Mouse (Mus musculus): ENCODE results near the gene Phb2.
A peak's percentile ranks its signal among the peaks of the same experiment; 100 is the strongest.

The Phb2 gene

DNA sequence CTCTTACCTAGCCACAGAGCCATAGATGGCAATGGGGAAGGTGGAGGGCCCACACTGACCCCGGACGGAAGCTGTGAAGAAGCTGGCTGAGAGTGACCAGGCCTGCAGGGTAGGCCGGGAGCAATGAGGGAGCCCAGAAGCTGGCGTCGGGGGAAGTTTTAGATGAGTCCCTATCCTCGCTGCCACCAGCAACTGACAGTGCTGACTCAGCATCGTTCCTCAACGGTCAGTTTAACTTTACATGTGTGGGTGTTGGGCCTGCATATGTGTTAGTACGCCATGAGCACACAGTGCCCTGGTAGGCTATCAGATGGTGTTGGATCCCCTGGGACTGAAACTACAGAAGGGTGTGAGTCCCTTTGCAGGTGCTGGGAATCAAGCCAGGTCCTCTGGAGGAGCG, 12.3 kb downstream of the Phb2 start:
- Histone ChIP-seq H3K36me3 (ENCODE audit: control insufficient read depth, insufficient read depth, low read length, poor library complexity, severe bottlenecking) (peaks cover 42% of the 10 kb centered on the region), H3K27me3 (ENCODE audit: control insufficient read depth, insufficient read depth, low read length, poor library complexity, severe bottlenecking) (no peaks in the 10 kb centered on the region)
- DNase-seq (ENCODE audit: low read depth, low spot score) = no peak

DNA sequence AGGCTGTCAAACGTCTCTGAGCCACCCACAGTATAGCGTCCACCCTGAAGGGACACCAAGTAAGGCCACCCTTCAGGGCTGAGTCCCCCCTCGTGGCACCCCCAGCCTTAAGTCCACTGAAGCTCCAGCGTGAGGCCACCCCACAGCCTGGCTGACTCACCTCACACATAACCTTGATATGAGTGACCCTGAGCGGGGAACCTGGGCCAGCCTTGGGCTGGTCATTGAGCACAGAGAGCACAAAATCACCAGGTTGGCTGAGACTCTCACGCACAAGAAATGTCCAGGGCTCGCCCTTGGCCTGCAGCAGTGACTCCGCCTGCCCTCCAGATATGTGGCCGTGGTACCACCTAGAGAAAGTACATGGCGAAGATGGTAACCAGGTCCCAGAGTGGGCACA, 16.5 kb downstream of the Phb2 start:
- Histone ChIP-seq H3K27me3 (ENCODE audit: control insufficient read depth, insufficient read depth, low read length, poor library complexity, severe bottlenecking) (no peaks in the 10 kb centered on the region), H3K36me3 (ENCODE audit: control insufficient read depth, insufficient read depth, low read length, poor library complexity, severe bottlenecking) (peaks cover 44% of the 10 kb centered on the region)
- no peak for DNase-seq (ENCODE audit: low read depth, low spot score)

DNA sequence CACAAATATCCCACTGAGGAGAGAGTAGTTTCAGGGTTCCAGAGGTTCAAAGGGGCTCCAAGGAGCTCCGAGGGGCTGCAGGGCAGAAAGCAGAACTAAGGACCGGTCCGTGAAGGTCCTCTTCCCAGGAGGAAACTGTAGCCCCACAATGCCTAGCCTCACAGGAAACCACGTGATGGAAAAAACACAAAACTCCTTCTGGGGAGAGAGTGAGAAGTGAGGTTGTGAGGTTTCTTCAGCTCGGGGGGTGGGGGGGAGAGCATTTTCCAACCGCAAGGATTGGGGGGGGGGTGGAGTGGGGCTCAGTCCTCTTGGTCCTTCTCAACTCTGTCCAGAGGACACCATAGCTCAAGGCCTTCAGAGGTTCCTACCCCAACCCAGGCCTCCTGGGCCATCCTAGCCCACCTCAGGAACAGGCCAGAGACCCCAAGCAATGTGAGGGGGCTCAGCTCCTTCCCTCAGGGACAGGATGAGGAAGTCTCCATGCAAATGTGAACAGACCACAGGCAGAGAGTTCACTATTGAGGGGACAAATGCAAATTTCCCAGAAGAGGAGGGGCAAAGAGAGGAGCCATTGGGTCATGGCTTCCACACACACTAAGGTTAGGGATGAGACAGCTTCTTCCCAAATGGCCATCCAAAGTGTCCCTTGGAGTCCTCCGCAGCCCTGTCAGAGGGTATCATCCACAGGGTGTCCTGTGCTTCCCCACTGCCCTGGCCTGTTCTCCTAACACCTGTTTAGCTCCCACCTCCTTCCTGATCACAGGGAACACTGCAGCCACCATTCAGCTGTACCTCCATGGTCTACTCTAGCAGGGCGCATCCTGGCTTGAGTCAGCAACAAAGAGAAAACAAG, 17.9 kb downstream of the Phb2 start:
- Histone ChIP-seq H3K27me3 (ENCODE audit: control insufficient read depth, insufficient read depth, low read length, poor library complexity, severe bottlenecking) (no peaks in the 10 kb centered on the region), H3K36me3 (ENCODE audit: control insufficient read depth, insufficient read depth, low read length, poor library complexity, severe bottlenecking) (peaks cover 35% of the 10 kb centered on the region)
- peak; percentile 91 for DNase-seq (ENCODE audit: low read depth, low spot score)

DNA sequence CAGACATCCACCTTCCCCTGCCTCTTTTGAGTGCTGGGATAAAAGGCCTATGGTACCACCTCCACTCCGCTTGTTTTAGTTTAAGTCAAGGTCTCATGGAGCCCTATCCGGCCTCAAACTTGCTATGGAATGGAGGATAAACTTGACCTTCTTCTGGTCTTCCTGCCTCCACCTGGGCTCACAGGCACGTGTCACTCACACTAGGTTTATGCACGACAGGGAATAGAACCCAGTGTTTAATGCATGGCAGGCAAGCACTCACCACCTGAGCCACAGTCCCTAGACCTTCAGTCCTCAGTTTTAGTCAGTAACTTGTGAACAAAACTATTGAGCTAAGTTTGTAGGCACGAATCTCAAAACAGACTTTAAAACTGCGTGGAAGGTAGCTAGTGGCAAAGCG, 18.9 kb downstream of the Phb2 start:
- no peak for DNase-seq (ENCODE audit: low read depth, low spot score)

DNA sequence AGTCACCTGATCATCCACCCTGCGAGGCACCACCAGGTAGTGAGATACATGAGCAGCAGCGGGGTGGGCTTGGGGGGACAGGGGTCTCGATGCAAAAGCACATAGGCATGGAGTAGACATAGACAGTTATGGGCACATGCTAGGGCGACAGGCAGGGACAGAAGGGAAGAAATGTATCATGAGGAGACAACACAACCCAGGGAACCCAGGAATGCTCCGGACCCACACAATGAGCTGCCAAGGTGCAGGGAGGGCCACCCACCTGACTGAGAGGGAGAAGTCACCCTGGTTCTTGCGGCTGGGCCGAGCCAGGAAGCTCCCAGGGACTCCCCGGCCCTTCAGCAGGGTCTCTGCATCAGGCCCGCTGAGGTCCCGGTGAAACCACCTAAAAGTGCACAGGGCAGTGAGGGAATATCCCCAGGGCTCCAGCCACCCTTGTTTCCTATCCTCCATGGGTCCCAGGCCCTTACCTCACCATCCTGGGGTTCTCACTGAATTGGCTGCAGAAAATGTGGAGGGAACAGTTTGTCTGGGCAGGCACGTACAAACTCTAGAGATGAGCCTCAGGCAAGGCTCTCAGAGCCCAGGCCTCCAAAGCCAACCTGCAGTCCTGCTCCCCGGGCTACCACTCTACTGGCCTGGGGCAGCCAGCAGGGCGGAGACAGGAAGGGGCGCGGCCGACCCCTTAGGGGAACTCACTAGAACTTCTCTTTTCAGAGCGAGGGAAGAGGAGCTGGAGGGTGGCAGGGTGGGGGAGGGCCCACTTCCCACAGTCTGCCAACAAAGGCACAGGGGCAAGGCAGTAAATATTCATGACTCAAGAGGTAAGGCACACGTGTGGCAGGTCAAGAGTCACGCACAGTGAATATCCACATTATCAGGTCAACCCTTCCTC, 20.6 kb downstream of the Phb2 start:
- H3K27me3 ChIP-seq (ENCODE audit: control insufficient read depth, insufficient read depth, low read length, poor library complexity, severe bottlenecking) = no peaks in the 10 kb centered on the region
- H3K36me3 ChIP-seq (ENCODE audit: control insufficient read depth, insufficient read depth, low read length, poor library complexity, severe bottlenecking) = peaks cover 22% of the 10 kb centered on the region
- DNase-seq (ENCODE audit: low read depth, low spot score) = peak; percentile 87

More for the DNA sequence above, 18.9 kb downstream of the Phb2 start:
- H3K27me3 ChIP-seq (ENCODE audit: control insufficient read depth, insufficient read depth, low read length, poor library complexity, severe bottlenecking) = no peaks in the 10 kb centered on the region
- H3K36me3 ChIP-seq (ENCODE audit: control insufficient read depth, insufficient read depth, low read length, poor library complexity, severe bottlenecking) = peaks cover 35% of the 10 kb centered on the region

DNA sequence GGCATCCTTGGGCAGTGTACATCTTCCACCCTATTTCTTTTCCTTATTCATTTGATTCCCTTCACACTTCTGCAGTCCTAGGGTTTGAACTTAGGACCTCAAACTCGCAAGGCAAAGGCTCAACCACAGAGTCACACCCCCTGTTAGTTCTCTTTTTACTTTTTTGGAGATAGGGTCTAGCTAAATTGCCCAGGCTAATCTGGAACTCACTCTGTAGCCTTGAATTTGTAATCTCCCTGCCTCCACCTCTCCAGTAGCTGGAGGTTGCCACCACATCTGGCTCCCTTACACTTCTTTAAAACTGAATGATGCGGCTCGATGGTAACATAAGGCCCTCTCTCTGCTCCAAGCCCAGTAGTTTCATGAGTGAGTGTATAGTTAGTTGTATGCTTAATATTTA, 22.3 kb downstream of the Phb2 start:
- no peak for DNase-seq (ENCODE audit: low read depth, low spot score)
- Histone ChIP-seq H3K36me3 (ENCODE audit: control insufficient read depth, insufficient read depth, low read length, poor library complexity, severe bottlenecking) (peaks cover 9% of the 10 kb centered on the region), H3K27me3 (ENCODE audit: control insufficient read depth, insufficient read depth, low read length, poor library complexity, severe bottlenecking) (no peaks in the 10 kb centered on the region)

DNA sequence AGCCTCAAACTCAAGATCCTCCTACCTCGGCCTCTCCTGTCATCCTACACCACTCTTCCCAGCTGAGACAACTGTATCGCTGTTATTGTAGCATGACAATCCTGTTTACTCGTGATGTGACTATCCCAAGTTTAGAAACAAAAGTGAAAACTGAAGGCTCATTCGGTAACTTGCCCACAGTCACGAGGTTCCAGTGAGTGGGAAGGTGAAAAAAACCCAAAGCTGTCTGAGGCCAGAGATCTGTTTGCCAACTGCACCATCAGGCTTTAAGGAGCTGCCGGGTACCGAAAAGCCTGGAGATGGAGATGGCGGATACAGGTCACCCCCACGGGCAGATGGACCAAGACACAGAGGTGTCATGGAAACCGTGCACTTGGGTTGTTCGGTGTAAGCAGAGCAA, 24.9 kb downstream of the Phb2 start:
- Histone ChIP-seq H3K36me3 (ENCODE audit: control insufficient read depth, insufficient read depth, low read length, poor library complexity, severe bottlenecking) (no peaks in the 10 kb centered on the region), H3K27me3 (ENCODE audit: control insufficient read depth, insufficient read depth, low read length, poor library complexity, severe bottlenecking) (no peaks in the 10 kb centered on the region)
- DNase-seq (ENCODE audit: low read depth, low spot score) = no peak

DNA sequence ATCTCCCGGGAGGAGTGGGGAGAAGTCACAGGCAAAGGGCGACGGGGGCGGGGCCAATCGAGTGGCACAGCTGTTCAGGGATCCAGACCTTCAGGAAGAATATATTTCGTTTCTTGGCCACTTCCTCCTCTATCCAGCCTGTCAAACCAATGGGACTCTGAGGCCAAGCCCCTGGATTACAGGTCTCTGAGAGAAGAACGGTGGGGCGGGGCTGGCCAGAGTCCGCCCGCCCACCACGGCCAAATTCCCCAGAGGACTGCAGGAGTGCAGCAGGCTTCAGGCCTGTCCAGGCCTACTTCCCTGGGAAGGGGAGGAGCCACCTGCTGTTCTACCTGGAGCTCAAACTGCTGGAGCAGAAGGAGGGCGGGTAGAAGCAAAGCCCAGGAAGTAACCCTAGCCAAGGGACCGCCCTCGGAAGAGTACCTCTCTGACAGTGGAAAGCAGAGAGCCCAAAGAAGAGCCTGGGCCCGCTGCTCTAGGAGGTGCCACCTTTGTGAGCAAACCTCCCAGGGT, 26.4 kb downstream of the Phb2 start, which contains the start of gene Ptpn6:
Ptpn6 (minus strand) TSS at position 204 of the 513 bp plus-strand sequence.
- Histone ChIP-seq H3K27me3 (ENCODE audit: control insufficient read depth, insufficient read depth, low read length, poor library complexity, severe bottlenecking) (no peaks in the 10 kb centered on the region), H3K36me3 (ENCODE audit: control insufficient read depth, insufficient read depth, low read length, poor library complexity, severe bottlenecking) (no peaks in the 10 kb centered on the region; the same call in 1 of the 2 replicates)
- DNase-seq (ENCODE audit: low read depth, low spot score) = peak; percentile 41

DNA sequence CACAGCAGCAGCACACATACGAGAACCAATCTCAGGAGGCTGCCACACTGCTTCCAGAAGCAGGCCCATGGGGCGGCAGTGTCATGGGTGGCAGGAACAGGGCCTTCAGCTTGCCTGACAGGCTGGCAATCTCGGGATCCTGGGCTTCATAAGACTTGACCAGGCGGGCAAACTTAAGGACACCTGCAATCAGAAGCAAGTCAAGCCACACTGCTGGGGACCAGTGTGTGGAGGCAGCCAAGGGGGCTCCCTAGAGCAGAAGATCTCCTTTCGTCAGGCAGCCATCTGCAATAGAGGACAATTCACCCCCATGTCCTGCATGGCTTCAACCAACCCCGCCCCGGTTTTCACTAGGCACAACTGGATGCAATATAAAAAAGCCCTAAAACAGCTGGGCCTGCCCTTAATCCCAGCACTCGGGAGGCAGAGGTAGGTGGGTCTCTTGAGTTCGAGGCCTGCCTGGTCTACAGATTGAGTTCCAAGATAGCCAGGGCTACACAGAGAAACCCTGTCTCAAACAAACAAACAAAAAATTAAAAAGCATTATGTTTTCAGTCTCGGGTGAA, 27.2 kb downstream of the Phb2 start:
- H3K27me3 ChIP-seq (ENCODE audit: control insufficient read depth, insufficient read depth, low read length, poor library complexity, severe bottlenecking) = no peaks in the 10 kb centered on the region
- no peak for DNase-seq (ENCODE audit: low read depth, low spot score)
- H3K36me3 ChIP-seq (ENCODE audit: control insufficient read depth, insufficient read depth, low read length, poor library complexity, severe bottlenecking) = no peaks in the 10 kb centered on the region; the same call in 1 of the 2 replicates

DNA sequence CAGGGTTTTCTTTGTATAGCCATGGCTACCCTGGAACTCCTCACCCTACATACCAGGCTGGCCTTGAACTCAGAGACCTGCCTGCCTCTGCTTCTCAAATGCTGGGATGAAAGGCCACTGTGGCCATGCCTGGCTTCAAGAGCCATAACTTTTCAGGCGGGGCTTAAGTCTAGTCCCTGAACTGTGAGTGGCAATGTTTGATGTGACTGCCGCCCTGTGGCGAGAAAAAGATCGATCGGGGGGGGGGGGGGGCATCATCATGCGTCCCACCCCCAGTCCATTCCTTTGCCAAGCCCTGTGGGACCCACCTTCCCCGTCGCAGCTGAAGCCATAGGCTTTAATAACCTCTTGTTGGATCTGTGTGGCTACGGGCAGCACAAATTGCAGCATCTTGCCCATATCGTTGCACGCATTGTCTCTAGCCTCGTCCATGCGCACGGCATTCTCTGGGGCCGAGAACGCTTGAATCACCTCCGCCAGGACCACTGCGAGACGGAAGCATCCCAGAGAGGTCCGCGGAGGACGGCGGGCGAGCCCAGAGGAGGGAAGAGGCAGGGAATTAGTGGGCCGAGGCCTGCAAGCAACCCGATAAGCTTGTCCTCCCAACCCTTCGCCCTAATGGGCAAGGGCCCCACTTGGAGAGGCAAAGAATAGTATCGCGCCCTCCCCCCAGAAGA, 28.2 kb downstream of the Phb2 start:
- Histone ChIP-seq H3K27me3 (ENCODE audit: control insufficient read depth, insufficient read depth, low read length, poor library complexity, severe bottlenecking) (no peaks in the 10 kb centered on the region), H3K36me3 (ENCODE audit: control insufficient read depth, insufficient read depth, low read length, poor library complexity, severe bottlenecking) (no peaks in the 10 kb centered on the region; the same call in 1 of the 2 replicates)
- peak; percentile 79 for DNase-seq (ENCODE audit: low read depth, low spot score)

DNA sequence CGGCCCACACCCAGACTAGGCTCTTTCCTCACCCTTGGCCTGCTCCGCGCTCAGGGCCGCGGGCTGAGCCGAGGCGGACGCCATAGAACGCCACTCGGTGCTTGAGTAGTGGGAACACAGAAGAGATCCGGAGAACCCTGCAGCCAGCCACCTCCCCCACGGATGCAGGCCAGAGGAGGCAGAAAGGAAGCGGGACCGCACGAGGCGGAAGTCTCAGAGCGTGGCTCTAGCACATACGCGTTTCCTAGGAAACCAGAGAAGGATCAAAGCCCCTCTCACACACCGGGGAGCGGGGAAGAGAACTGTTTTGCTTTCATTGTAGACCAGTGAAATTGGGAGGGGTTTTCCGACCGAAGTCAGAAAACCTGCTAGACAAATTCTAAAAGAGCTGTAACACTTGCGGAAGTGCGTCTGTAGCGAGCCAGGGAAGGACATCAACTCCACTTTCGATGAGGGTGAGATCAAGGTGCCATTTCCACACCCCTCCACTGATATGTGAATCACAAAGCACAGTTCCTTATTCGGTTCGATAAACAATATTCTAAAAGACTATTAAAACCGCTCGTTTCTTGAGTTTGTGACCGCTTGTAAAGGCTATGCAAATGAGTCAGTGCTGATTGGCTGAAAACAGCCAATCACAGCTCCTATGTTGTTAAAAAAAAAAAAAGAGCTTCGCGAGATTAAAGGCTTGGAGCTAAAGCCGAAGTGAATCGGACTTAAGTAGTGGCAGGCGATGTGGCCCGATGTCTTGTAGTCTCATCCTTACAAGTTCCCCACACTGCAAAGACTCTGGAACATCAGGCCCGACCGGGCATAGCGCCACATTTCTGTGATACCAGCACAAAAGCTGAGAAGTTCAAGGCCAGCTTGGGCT, 29.0 kb downstream of the Phb2 start, which contains the start of gene Grcc10:
Grcc10 (minus strand) TSS at position 487 of the 874 bp plus-strand sequence.
- Histone ChIP-seq H3K36me3 (ENCODE audit: control insufficient read depth, insufficient read depth, low read length, poor library complexity, severe bottlenecking) (no peaks in the 10 kb centered on the region; the same call in 1 of the 2 replicates), H3K27me3 (ENCODE audit: control insufficient read depth, insufficient read depth, low read length, poor library complexity, severe bottlenecking) (no peaks in the 10 kb centered on the region)
- DNase-seq (ENCODE audit: low read depth, low spot score) = peak; percentile 92

DNA sequence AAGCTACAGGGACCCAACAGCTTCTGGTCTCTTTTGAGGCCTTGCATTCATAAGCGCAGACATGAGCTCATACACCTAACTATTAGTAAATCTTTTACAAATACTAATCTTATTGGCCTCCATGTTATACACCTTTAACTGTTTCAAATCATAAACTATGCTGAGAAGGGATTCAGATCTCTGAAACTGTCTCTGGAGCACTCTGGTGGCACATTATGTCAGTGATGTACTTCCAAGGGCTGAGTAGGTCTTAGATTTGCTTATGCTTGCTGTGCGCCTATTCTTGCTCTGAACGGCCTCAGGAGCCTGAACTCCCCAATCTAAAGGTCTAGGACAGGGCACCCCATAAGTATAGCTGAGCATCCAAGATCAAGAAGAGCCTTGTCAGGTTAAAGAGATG, 29.7 kb downstream of the Phb2 start:
- Histone ChIP-seq H3K36me3 (ENCODE audit: control insufficient read depth, insufficient read depth, low read length, poor library complexity, severe bottlenecking) (no peaks in the 10 kb centered on the region; the same call in 1 of the 2 replicates), H3K27me3 (ENCODE audit: control insufficient read depth, insufficient read depth, low read length, poor library complexity, severe bottlenecking) (no peaks in the 10 kb centered on the region)
- no peak for DNase-seq (ENCODE audit: low read depth, low spot score)

DNA sequence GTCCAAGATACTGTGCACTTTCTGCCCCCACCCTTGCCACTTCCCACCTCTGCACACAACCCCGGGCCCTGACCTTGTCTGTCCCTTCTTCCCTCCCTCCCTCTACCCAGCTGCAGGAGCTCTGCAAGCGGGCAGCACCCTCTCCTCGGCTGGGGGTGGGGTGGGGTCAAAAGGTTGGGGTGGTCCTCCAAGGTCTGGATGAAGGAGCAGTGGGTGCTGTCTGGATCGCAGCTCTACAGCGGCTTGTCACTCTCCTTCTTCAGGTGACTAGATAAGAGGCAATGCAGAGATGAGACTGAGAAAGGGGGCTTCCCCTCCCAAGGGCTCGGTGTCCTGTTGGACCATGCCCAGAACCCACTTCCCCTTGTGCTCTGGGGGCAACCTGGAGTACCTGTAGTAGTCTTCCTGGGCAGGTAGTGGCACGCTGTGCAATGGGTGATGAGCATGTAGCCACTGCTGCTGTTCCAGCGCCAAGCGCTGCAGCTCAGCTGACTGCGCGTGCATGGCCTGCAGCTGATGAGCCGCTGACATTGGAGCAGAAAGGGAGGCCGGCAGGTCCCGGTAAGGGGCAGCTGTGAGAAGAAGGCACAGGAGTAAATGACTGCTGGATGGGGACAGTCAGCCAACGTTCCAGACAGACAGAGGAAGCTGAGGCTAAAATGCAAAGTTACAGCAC, 30.8 kb downstream of the Phb2 start:
- Histone ChIP-seq H3K27me3 (ENCODE audit: control insufficient read depth, insufficient read depth, low read length, poor library complexity, severe bottlenecking) (no peaks in the 10 kb centered on the region), H3K36me3 (ENCODE audit: control insufficient read depth, insufficient read depth, low read length, poor library complexity, severe bottlenecking) (no peaks in the 10 kb centered on the region; the same call in 1 of the 2 replicates)
- no peak for DNase-seq (ENCODE audit: low read depth, low spot score)
